Mouse (Mus musculus) heart, embryonic 10.5 days (tissue): ENCODE measurements at regions not wholly inside any gene's neighbourhood (a gene's known extent, or its start where the extent isn't known, plus 50 kb on each side); places are given as distances from the start of the nearest gene placed in this dataset.

Experiments
- DNase-seq: peaks from one replicate; pipeline ENCODE4 v3.0.0-alpha.2; 2017; ENCODE audit warnings: low spot score
- H3K27ac ChIP-seq: fragments of 300-500 bp; sonication (generic); 2 replicates; pipeline ENCODE4 v1.5.1; 2016; ENCODE audit warnings: mild to moderate bottlenecking
- H3K27me3 ChIP-seq: fragments of 300-500 bp; sonication (generic); 2 replicates; pipeline ENCODE4 v1.6.1; 2016; ENCODE audit warnings: mild to moderate bottlenecking; ENCODE audit not compliant: poor library complexity, insufficient read depth, severe bottlenecking
- H3K36me3 ChIP-seq: fragments of 300-500 bp; sonication (generic); 2 replicates; pipeline ENCODE4 v1.6.1; 2016; ENCODE audit warnings: mild to moderate bottlenecking, moderate library complexity
- H3K4me1 ChIP-seq: fragments of 300-500 bp; sonication (generic); 2 replicates; pipeline ENCODE4 v1.6.1; 2016; ENCODE audit warnings: mild to moderate bottlenecking
- H3K4me3 ChIP-seq: fragments of 300-500 bp; sonication (generic); 2 replicates; pipeline ENCODE4 v1.5.1; 2016; ENCODE audit warnings: mild to moderate bottlenecking, moderate library complexity
- H3K9me3 ChIP-seq: fragments of 300-500 bp; sonication (generic); 2 replicates; pipeline ENCODE4 v1.6.1; 2016; ENCODE audit warnings: mild to moderate bottlenecking, moderate library complexity
- WGBS: fragments of 180-500 bp; shearing (Covaris S2); methylation state at CpG from one replicate; pipeline ENCODE4 v1.1.7; 2016; 5-methylcytosine and 5-hydroxymethylcytosine counted together

DNA sequence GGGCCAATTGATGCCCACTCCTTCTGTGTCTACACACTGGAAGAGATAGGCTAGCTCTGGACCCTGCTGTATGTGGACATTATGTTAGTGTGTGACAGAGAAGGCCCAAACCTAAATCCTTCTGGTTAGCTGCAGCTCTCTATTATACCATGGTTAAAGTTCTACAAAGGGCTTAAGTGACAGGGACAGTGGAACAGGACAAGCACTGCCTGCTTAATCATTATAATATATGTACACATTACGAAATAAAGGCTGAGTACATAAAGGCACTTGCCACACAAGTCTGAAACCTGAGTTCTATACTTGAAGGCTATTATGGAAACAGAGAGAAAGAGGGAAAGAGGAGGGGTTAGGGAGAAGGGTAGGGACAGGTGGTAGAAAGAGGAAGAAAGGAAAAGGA is 55.2 kb downstream of the Rdh14 start:
- DNase-seq = no peak
- Histone ChIP-seq H3K4me3 (no peak overlapping the region), H3K9me3 (no peaks in the 10 kb centered on the region), H3K36me3 (no peaks in the 10 kb centered on the region), H3K27ac (no peak overlapping the region), H3K27me3 (no peaks in the 10 kb centered on the region), H3K4me1 (no peaks in the 10 kb centered on the region)
- WGBS = 86% methylated on average over 1 of the region's 1 CpGs

DNA sequence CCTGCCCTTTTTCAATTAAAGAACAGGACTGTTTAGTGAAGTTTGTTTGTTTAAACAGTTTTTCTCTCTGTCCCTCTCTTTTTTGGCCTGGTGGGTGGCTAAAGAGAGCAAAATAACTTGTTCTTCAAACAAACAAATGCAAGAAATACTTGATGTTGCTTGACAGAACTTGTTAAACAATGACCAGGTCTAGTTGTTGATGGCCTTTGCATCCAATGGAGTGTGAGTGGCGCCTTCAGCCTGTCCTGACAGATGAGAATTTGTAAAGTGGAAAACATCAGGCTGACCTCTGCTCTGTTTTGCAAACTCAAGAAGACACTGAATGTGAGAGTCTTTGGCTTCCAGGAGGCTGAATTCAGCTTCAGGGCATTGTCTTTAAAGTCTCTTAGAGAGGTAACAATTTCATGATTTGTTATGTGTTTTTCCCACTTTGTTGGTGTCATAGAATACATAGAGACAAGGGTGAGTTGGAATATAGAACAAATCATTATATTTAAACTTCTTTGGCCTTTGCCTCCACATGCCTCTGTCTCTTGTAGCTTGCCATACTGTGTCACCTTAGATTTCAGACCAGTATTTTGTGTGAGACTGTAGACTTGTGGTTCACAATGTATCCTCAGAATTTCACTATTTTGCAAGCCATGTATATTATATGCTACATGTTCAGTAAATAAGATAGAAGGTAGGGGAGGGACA is 67.5 kb downstream of the Rdh14 start:
- H3K9me3 ChIP-seq = no peaks in the 10 kb centered on the region
- no peak for DNase-seq
- no peak overlapping the region for H3K27ac ChIP-seq
- H3K36me3 ChIP-seq = no peaks in the 10 kb centered on the region
- WGBS = 76% methylated on average over 1 of the region's 1 CpGs
- no peaks in the 10 kb centered on the region for H3K27me3 ChIP-seq
- H3K4me3 ChIP-seq = no peak overlapping the region
- 0 out of 2 replicates have a peak, but pooled peaks cover 4% of the 10 kb centered on the region for H3K4me1 ChIP-seq

DNA sequence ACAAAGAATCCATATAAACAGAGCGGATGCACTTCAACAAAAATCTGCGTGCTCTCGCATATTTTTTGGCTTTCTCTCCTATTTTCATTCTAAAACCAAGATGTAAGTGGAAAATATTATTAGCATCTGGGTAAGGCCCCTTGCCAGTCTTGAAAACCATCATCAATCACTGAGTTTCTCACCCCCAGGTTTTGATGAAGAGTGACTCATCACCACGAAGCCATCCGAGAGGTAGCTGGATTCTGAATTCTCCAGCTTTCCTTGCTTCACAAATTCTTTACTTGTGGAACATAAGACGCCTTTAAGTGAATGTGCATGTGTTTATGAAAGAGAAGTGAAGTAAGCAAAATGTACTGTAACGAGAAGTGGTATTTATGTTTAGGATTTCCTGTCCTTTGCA is 71.2 kb downstream of the Rdh14 start:
- no peak overlapping the region for H3K27ac ChIP-seq
- H3K4me1 ChIP-seq = 0 out of 2 replicates have a peak, but pooled peaks cover 5% of the 10 kb centered on the region
- no peak for DNase-seq
- no peaks in the 10 kb centered on the region for H3K27me3 ChIP-seq
- no peaks in the 10 kb centered on the region for H3K36me3 ChIP-seq
- 83% methylated on average over 7 of the region's 7 CpGs for WGBS
- H3K4me3 ChIP-seq = no peak overlapping the region
- no peaks in the 10 kb centered on the region for H3K9me3 ChIP-seq

- no peaks in the 10 kb centered on the region for H3K27me3 ChIP-seq
- H3K4me3 ChIP-seq = no peak overlapping the region
- no peaks in the 10 kb centered on the region for H3K36me3 ChIP-seq
- WGBS = 57% methylated on average over 3 of the region's 3 CpGs
- H3K9me3 ChIP-seq = no peaks in the 10 kb centered on the region
- 0 out of 2 replicates have a peak, but pooled peaks cover 5% of the 10 kb centered on the region for H3K4me1 ChIP-seq
- no peak for DNase-seq
- H3K27ac ChIP-seq = no peak overlapping the region
Observed at GRCm38 (mm10) chr12:10462956-10463355, 72.4 kb downstream of the Rdh14 start.

GRCm38 (mm10) chr12:10473986-10474385 is 83.4 kb downstream of the Rdh14 start:
- Histone ChIP-seq H3K27me3 (no peaks in the 10 kb centered on the region), H3K27ac (no peak overlapping the region), H3K4me3 (no peak overlapping the region), H3K9me3 (no peaks in the 10 kb centered on the region), H3K36me3 (no peaks in the 10 kb centered on the region), H3K4me1 (no peaks in the 10 kb centered on the region)
- no peak for DNase-seq
- 62% methylated on average over 1 of the region's 1 CpGs for WGBS

DNA sequence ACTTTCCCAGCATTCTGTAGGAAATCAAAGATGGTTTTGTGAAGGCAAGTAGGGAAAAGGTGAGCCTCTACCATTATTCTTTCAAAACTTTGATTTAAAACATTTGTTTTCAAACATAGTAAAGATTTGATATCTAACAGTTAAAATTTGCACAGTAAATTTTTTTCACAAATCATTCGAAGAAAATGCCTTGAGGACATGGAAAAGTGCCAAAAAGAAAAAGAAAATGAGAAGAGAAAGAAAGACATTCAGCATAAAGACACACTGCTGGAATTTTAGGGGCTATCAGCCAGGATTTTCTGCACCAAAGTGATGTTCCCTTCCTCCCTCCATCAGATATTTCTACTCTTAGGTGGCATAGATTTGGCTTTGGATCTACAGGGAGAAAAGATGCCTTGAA is 90.2 kb downstream of the Rdh14 start:
- WGBS = 61% methylated on average over 1 of the region's 1 CpGs
- H3K27me3 ChIP-seq = no peaks in the 10 kb centered on the region
- H3K4me3 ChIP-seq = no peak overlapping the region
- DNase-seq = no peak
- H3K4me1 ChIP-seq = 0 out of 2 replicates have a peak, but pooled peaks cover 5% of the 10 kb centered on the region
- H3K27ac ChIP-seq = no peak overlapping the region
- no peaks in the 10 kb centered on the region for H3K36me3 ChIP-seq
- no peaks in the 10 kb centered on the region for H3K9me3 ChIP-seq

GRCm38 (mm10) chr12:10482294-10483010 is 91.9 kb downstream of the Rdh14 start:
- H3K4me3 ChIP-seq = no peak overlapping the region
- 36% methylated on average over 4 of the region's 4 CpGs for WGBS
- no peaks in the 10 kb centered on the region for H3K27me3 ChIP-seq
- H3K9me3 ChIP-seq = no peaks in the 10 kb centered on the region
- no peaks in the 10 kb centered on the region for H3K36me3 ChIP-seq
- H3K4me1 ChIP-seq = 0 out of 2 replicates have a peak, but pooled peaks cover 5% of the 10 kb centered on the region
- H3K27ac ChIP-seq = no peak overlapping the region
- no peak for DNase-seq

DNA sequence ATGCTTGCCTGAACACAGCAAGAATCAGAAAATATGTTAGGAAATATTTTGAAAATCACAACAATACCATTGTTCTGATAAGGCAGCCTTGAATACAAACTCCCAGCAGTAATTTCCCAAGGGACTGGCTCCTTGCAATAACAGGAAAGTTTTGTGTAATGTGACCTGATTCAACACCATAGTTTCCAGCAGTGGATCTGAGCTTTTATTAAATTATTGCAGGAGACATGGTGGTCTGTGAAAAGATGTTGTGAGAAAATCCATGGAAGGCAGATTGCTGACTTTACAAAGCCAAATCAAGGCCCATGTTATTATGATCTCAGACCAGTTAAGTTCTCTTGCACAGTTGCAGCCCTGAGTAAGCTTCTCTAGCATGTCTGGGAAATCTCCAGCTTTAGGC is 116.1 kb downstream of the Rdh14 start:
- H3K9me3 ChIP-seq = no peaks in the 10 kb centered on the region
- H3K4me1 ChIP-seq = no peaks in the 10 kb centered on the region
- H3K4me3 ChIP-seq = no peak overlapping the region
- H3K27me3 ChIP-seq = no peaks in the 10 kb centered on the region
- H3K27ac ChIP-seq = no peak overlapping the region
- H3K36me3 ChIP-seq = no peaks in the 10 kb centered on the region
- no peak for DNase-seq

- no peak overlapping the region for H3K4me3 ChIP-seq
- H3K27me3 ChIP-seq = no peaks in the 10 kb centered on the region
- no peaks in the 10 kb centered on the region for H3K4me1 ChIP-seq
- no peak for DNase-seq
- no peaks in the 10 kb centered on the region for H3K36me3 ChIP-seq
- H3K27ac ChIP-seq = no peak overlapping the region
- no peaks in the 10 kb centered on the region for H3K9me3 ChIP-seq
- WGBS = 84% methylated on average over 5 of the region's 5 CpGs
Observed at GRCm38 (mm10) chr12:10513526-10513925, 123.0 kb downstream of the Rdh14 start.

- Histone ChIP-seq H3K9me3 (no peaks in the 10 kb centered on the region), H3K4me3 (no peak overlapping the region), H3K27me3 (no peaks in the 10 kb centered on the region), H3K4me1 (no peaks in the 10 kb centered on the region), H3K27ac (no peak overlapping the region), H3K36me3 (no peaks in the 10 kb centered on the region)
- DNase-seq = no peak
- 78% methylated on average over 8 of the region's 8 CpGs for WGBS
Observed at GRCm38 (mm10) chr12:10514278-10514677, 123.7 kb downstream of the Rdh14 start.

DNA sequence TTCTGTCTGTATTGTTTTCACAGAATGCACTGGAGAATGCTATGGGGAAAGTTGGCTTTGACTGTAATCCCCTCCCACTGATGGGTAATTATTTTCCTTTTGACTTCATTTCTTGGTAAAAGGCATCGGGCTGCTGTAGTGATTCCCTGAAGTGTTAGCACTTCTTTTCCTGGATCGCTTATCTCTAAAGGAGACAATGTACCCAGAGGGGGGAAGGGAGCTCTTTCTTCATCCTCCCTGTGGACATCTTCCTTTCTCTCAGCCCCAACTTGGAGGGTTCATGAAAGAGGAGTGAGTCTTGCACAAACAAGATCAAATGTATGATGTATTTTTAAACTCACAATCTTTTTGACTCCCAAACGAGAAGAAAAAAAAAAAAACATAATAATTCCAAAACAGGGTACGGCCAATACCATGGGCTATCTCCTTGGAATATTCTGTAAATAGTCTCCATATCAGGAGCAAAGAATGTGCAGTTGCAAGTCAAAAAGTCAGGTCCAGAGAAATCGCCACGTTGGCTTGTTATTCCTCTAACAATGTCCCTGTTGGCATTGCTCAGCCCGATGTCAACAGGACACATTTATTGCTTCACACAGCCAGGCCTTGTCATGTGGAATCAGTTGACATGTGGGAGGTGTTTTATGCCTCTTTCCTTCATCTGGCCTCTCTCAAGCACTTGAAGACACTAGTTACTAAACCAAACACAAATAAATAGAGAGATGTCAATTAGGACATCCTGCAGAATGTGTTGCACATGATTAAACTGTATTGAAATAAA is 134.1 kb downstream of the Rdh14 start:
- no peak overlapping the region for H3K27ac ChIP-seq
- peak; percentile 75 for DNase-seq

GRCm38 (mm10) chr12:10525934-10526333 is 135.4 kb downstream of the Rdh14 start:
- Histone ChIP-seq H3K4me1 (no peaks in the 10 kb centered on the region; the same call in 1 of the 2 replicates), H3K9me3 (no peaks in the 10 kb centered on the region), H3K27ac (no peak overlapping the region), H3K27me3 (no peaks in the 10 kb centered on the region), H3K36me3 (no peaks in the 10 kb centered on the region), H3K4me3 (no peak overlapping the region)
- no peak for DNase-seq
- WGBS = 79% methylated on average over 4 of the region's 4 CpGs

More for the DNA sequence above, 134.1 kb downstream of the Rdh14 start:
- no peak overlapping the region for H3K4me3 ChIP-seq
- no peaks in the 10 kb centered on the region for H3K36me3 ChIP-seq
- no peaks in the 10 kb centered on the region for H3K9me3 ChIP-seq
- WGBS = 37% methylated on average over 7 of the region's 7 CpGs
- no peaks in the 10 kb centered on the region for H3K27me3 ChIP-seq
- no peaks in the 10 kb centered on the region; the same call in 1 of the 2 replicates for H3K4me1 ChIP-seq

- DNase-seq = no peak
- Histone ChIP-seq H3K36me3 (no peaks in the 10 kb centered on the region), H3K9me3 (no peaks in the 10 kb centered on the region), H3K4me3 (no peak overlapping the region), H3K4me1 (no peaks in the 10 kb centered on the region; the same call in 1 of the 2 replicates), H3K27ac (no peak overlapping the region), H3K27me3 (no peaks in the 10 kb centered on the region)
- 53% methylated on average over 2 of the region's 2 CpGs for WGBS
Observed at GRCm38 (mm10) chr12:10529077-10529476, 138.5 kb downstream of the Rdh14 start.
